Mouse (Mus musculus) limb, embryonic 13.5 days (tissue): ENCODE measurements around the gene Tyrobp. TPM values are rescaled to one million over a fixed set of nuclear protein-coding genes. Genes with fewer than 3 reads are reported as not detected.

Experiments
- polyA plus RNA-seq: library from polyadenylated mRNA; unstranded; fragments of >200 nt; fragmentation: Nextera tagmentation; extraction: Ambion mirVana; gene quantifications from 2 replicates; pipeline ENCODE4 v1.2.1, GENCODE M21; 2015

Gene Tyrobp
- polyA plus RNA-seq, 1 experiment from 2014 or later, result 32.7 TPM

Other genes with a start within 250 kb of the Tyrobp start
- gene Zfp146, start 244.0 kb upstream of the Tyrobp start, polyA plus RNA-seq, result 22.2 and 22.4 TPM in 2 replicates
- gene Cox7a1, start 229.6 kb upstream of the Tyrobp start, polyA plus RNA-seq, result 1.8 and 2.4 TPM in 2 replicates
- gene Capns1, start 214.9 kb upstream of the Tyrobp start, polyA plus RNA-seq, result 94.9 and 100 TPM in 2 replicates
- gene Polr2i, start 181.8 kb upstream of the Tyrobp start, polyA plus RNA-seq, result 171 and 184 TPM in 2 replicates
- 219 and 220 TPM in 2 replicates for gene Tbcb, start 181.5 kb upstream of the Tyrobp start, polyA plus RNA-seq
- gene Ovol3, start 178.0 kb upstream of the Tyrobp start, polyA plus RNA-seq, result 0.28 TPM in 1 of 2 replicates, not detected in the other
- 0.28 and 0.48 TPM in 2 replicates for gene Thap8, start 133.7 kb upstream of the Tyrobp start, polyA plus RNA-seq
- 8.5 and 9.2 TPM in 2 replicates for gene Wdr62, start 133.3 kb upstream of the Tyrobp start, polyA plus RNA-seq
- 51.2 and 51.5 TPM in 2 replicates for gene Clip3, start 122.0 kb upstream of the Tyrobp start, polyA plus RNA-seq
- 94.2 and 99.2 TPM in 2 replicates for gene Alkbh6, start 105.0 kb upstream of the Tyrobp start, polyA plus RNA-seq
- gene Syne4, start 99.0 kb upstream of the Tyrobp start, polyA plus RNA-seq, result 89.9 and 90.4 TPM in 2 replicates
- 0.95 and 1.2 TPM in 2 replicates for gene E130208F15Rik, start 92.0 kb upstream of the Tyrobp start, polyA plus RNA-seq
- 20.0 and 22.4 TPM in 2 replicates for gene Sdhaf1, start 89.9 kb upstream of the Tyrobp start, polyA plus RNA-seq
- gene Lrfn3, start 51.0 kb upstream of the Tyrobp start, polyA plus RNA-seq, result 6.8 and 7.5 TPM in 2 replicates
- 0.64 and 0.68 TPM in 2 replicates for gene Hcst, start 6.1 kb downstream of the Tyrobp start, polyA plus RNA-seq
- 1.3 and 2.0 TPM in 2 replicates for gene Nfkbid, start 8.0 kb downstream of the Tyrobp start, polyA plus RNA-seq
- gene Aplp1, start 31.8 kb downstream of the Tyrobp start, polyA plus RNA-seq, result 38.4 and 44.2 TPM in 2 replicates
- gene Kirrel2, start 43.9 kb downstream of the Tyrobp start, polyA plus RNA-seq, result 0.20 and 0.23 TPM in 2 replicates
- 0.09 TPM in 2 replicates for gene Nphs1, start 44.6 kb downstream of the Tyrobp start, polyA plus RNA-seq
- 0.32 TPM in 1 of 2 replicates, not detected in the other for gene Prodh2, start 79.9 kb downstream of the Tyrobp start, polyA plus RNA-seq
- gene Arhgap33, start 121.3 kb downstream of the Tyrobp start, polyA plus RNA-seq, result 11.4 and 11.6 TPM in 2 replicates
- gene Hspb6, start 138.4 kb downstream of the Tyrobp start, polyA plus RNA-seq, result 15.4 and 17.5 TPM in 2 replicates
- gene Proser3, start 138.5 kb downstream of the Tyrobp start, polyA plus RNA-seq, result 13.9 TPM in 2 replicates
- gene Lin37, start 146.1 kb downstream of the Tyrobp start, polyA plus RNA-seq, result 44.2 and 48.3 TPM in 2 replicates
- gene U2af1l4, start 149.5 kb downstream of the Tyrobp start, polyA plus RNA-seq, result 81.3 and 91.1 TPM in 2 replicates
- gene Gm49396, start 149.6 kb downstream of the Tyrobp start, polyA plus RNA-seq, result 13.8 and 14.1 TPM in 2 replicates
- 134 and 141 TPM in 2 replicates for gene Psenen, start 149.9 kb downstream of the Tyrobp start, polyA plus RNA-seq
- 3.2 and 4.9 TPM in 2 replicates for gene Igflr1, start 151.7 kb downstream of the Tyrobp start, polyA plus RNA-seq
- gene Kmt2b, start 175.0 kb downstream of the Tyrobp start, polyA plus RNA-seq, result 11.0 and 12.6 TPM in 2 replicates
- gene Zbtb32, start 185.1 kb downstream of the Tyrobp start, polyA plus RNA-seq, result 0.23 and 0.60 TPM in 2 replicates
- gene Upk1a, start 199.1 kb downstream of the Tyrobp start, polyA plus RNA-seq, result 1.5 and 1.7 TPM in 2 replicates
- gene Cox6b1, start 212.4 kb downstream of the Tyrobp start, polyA plus RNA-seq, result 766 and 797 TPM in 2 replicates
- gene Etv2, start 222.1 kb downstream of the Tyrobp start, polyA plus RNA-seq, result not detected in 2 replicates
- 127 and 130 TPM in 2 replicates for gene Rbm42, start 236.6 kb downstream of the Tyrobp start, polyA plus RNA-seq